8 mouse cellular contexts compared by ENCODE assay signal in the genomic region with DNA sequence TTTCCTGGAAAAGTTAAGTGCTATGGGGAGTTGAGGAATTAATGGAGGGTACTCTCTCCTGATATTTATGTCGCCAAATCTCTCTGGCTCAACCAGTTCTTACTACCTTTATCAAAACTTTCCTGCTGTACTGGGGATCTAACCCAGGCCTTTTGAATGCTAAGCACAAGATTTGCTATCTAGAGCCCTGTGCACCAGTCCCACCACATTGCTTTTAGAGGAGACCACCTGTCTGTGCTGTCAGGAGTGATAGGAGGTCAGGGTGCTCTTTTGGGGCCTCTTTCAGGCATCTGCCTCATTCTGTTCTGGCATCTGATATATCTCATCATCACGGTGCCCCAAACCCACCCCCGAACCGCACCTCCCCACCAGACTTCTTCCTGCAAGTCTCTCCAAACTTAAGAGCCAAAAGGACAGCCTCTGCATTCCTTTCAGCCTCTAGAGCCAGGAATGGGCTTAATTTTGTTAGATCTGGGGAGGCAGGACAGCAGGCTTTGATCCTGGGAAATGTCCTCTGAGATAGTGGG. TPM values are rescaled to one million over a fixed set of nuclear protein-coding genes. Genes with fewer than 3 reads are reported as not detected.
DNase-seq lines count a peak whose midpoint lies in the region; ATAC-seq and TF ChIP-seq lines count a peak whose summit lies in the region.

No protein-coding gene starts in this region.

- peak overlapping the region; percentile 28 for H3ac ChIP-seq in myocyte (ENCODE audit: control insufficient read depth, insufficient read length)

- H3K79me2 ChIP-seq in myocyte (ENCODE audit: control insufficient read depth, insufficient read depth), result no peaks in the 10 kb centered on the region

- no peak overlapping the region for H3K27ac ChIP-seq in forebrain, embryonic 12.5 days
- no peak overlapping the region for H3K27ac ChIP-seq in forebrain, embryonic 11.5 days (ENCODE audit: low read depth, low read length)
- H3K27ac ChIP-seq in limb, embryonic 12.5 days, result no peak overlapping the region
- H3K27ac ChIP-seq in limb, embryonic 10.5 days, result no peak overlapping the region
- peak overlapping the region; percentile 74; the same call in 1 of the 2 replicates for H3K27ac ChIP-seq in hindbrain, postnatal 0 days

- ATAC-seq in forebrain, embryonic 12.5 days (ENCODE audit: low FRiP score), result no peak
- no peak for ATAC-seq in forebrain, embryonic 11.5 days (replicated peaks; ENCODE audit: low FRiP score)
- no peak for ATAC-seq in limb, embryonic 12.5 days (ENCODE audit: insufficient number of reproducible peaks, insufficient read depth, low FRiP score, low TSS enrichment, low read depth)
- no peak for ATAC-seq in hindbrain, postnatal 0 days

- no peak for DNase-seq in forebrain, embryonic 11.5 days (ENCODE audit: low spot score)
- DNase-seq in limb, embryonic 10.5 days (ENCODE audit: low spot score), result no peak
- no peak for DNase-seq in hindbrain, postnatal 0 days (ENCODE audit: low spot score)
- no peak for DNase-seq in left cerebral cortex, adult 18-20 months (ENCODE audit: low spot score in 2 of 2)
- no peak for DNase-seq in cerebellum, adult 11-12 months

- H3K4me1 ChIP-seq in forebrain, embryonic 12.5 days, result peaks cover 29% of the 10 kb centered on the region
- H3K4me1 ChIP-seq in forebrain, embryonic 11.5 days (replicated peaks; ENCODE audit: control insufficient read depth, insufficient read depth, low read length), result peaks cover 9% of the 10 kb centered on the region; the same call in 1 of the 2 replicates
- H3K4me1 ChIP-seq in limb, embryonic 12.5 days (replicated peaks), result peaks cover 32% of the 10 kb centered on the region
- H3K4me1 ChIP-seq in limb, embryonic 10.5 days, result peaks cover 24% of the 10 kb centered on the region
- peaks cover 18% of the 10 kb centered on the region for H3K4me1 ChIP-seq in hindbrain, postnatal 0 days (ENCODE audit: insufficient read depth, low read length)

- 77% methylated on average over 4 of the region's 4 CpGs for WGBS in forebrain, embryonic 12.5 days
- WGBS in forebrain, embryonic 11.5 days, result 62% methylated on average over 4 of the region's 4 CpGs
- 60% methylated on average over 4 of the region's 4 CpGs for WGBS in limb, embryonic 12.5 days
- WGBS in limb, embryonic 10.5 days, result 67% methylated on average over 4 of the region's 4 CpGs
- 71% methylated on average over 4 of the region's 4 CpGs for WGBS in hindbrain, postnatal 0 days

- no peak overlapping the region for H3K4me3 ChIP-seq in forebrain, embryonic 12.5 days (replicated peaks)
- no peak overlapping the region for H3K4me3 ChIP-seq in forebrain, embryonic 11.5 days (ENCODE audit: low read depth, low read length)
- H3K4me3 ChIP-seq in limb, embryonic 12.5 days (replicated peaks), result no peak overlapping the region
- H3K4me3 ChIP-seq in limb, embryonic 10.5 days, result no peak overlapping the region
- H3K4me3 ChIP-seq in hindbrain, postnatal 0 days (ENCODE audit: low read length), result peak overlapping the region; percentile 32; the same call in 1 of the 2 replicates
- H3K4me3 ChIP-seq in myocyte, result peak overlapping the region; percentile 6

- H3K9me3 ChIP-seq in forebrain, embryonic 12.5 days, result no peaks in the 10 kb centered on the region
- no peaks in the 10 kb centered on the region for H3K9me3 ChIP-seq in forebrain, embryonic 11.5 days (ENCODE audit: control insufficient read depth, low read length)
- H3K9me3 ChIP-seq in limb, embryonic 12.5 days, result no peaks in the 10 kb centered on the region
- no peaks in the 10 kb centered on the region for H3K9me3 ChIP-seq in limb, embryonic 10.5 days (replicated peaks)
- H3K9me3 ChIP-seq in hindbrain, postnatal 0 days (ENCODE audit: low read length), result no peaks in the 10 kb centered on the region

- H3K27me3 ChIP-seq in forebrain, embryonic 12.5 days, result 0 out of 2 replicates have a peak, but pooled peaks cover 4% of the 10 kb centered on the region
- H3K27me3 ChIP-seq in forebrain, embryonic 11.5 days (ENCODE audit: control insufficient read depth, insufficient read depth, low read length), result no peaks in the 10 kb centered on the region
- no peaks in the 10 kb centered on the region for H3K27me3 ChIP-seq in limb, embryonic 12.5 days
- 0 out of 2 replicates have a peak, but pooled peaks cover 6% of the 10 kb centered on the region for H3K27me3 ChIP-seq in limb, embryonic 10.5 days (ENCODE audit: low read depth, poor library complexity, severe bottlenecking)
- H3K27me3 ChIP-seq in hindbrain, postnatal 0 days (ENCODE audit: insufficient read depth, low read length), result no peaks in the 10 kb centered on the region
- H3K27me3 ChIP-seq in myocyte (ENCODE audit: control insufficient read depth, insufficient read depth, insufficient read length), result no peaks in the 10 kb centered on the region

- no peak for TF ChIP-seq CTCF in hindbrain, postnatal 0 days (IDR thresholded peaks at IDR 0.05; ENCODE audit: low read depth)

- H3K9ac ChIP-seq in forebrain, embryonic 12.5 days, result no peak overlapping the region
- no peak overlapping the region for H3K9ac ChIP-seq in forebrain, embryonic 11.5 days (ENCODE audit: low read length)
- 0 out of 2 replicates have a peak overlapping the region, but pooled peaks have one; percentile 34 for H3K9ac ChIP-seq in limb, embryonic 12.5 days (replicated peaks)
- no peak overlapping the region; the same call in 1 of the 2 replicates for H3K9ac ChIP-seq in hindbrain, postnatal 0 days (replicated peaks; ENCODE audit: low read length)

- TF ChIP-seq POLR2A in myocyte (IDR thresholded peaks at IDR 0.05; ENCODE audit: insufficient read length, low read depth), result no peak

- no peaks in the 10 kb centered on the region for H3K36me3 ChIP-seq in forebrain, embryonic 12.5 days (replicated peaks)
- no peaks in the 10 kb centered on the region for H3K36me3 ChIP-seq in forebrain, embryonic 11.5 days (ENCODE audit: control insufficient read depth, insufficient read depth, low read length)
- H3K36me3 ChIP-seq in limb, embryonic 12.5 days, result no peaks in the 10 kb centered on the region
- H3K36me3 ChIP-seq in limb, embryonic 10.5 days, result 0 out of 2 replicates have a peak, but pooled peaks cover 2% of the 10 kb centered on the region
- H3K36me3 ChIP-seq in hindbrain, postnatal 0 days (ENCODE audit: insufficient read depth, low read length), result no peaks in the 10 kb centered on the region
- no peaks in the 10 kb centered on the region for H3K36me3 ChIP-seq in myocyte (ENCODE audit: control insufficient read depth, insufficient read depth)

- peak overlapping the region; percentile 56 for H3K4me2 ChIP-seq in forebrain, embryonic 12.5 days
- H3K4me2 ChIP-seq in forebrain, embryonic 11.5 days (ENCODE audit: low read depth, low read length, severe bottlenecking), result no peak overlapping the region
- H3K4me2 ChIP-seq in limb, embryonic 12.5 days, result peak overlapping the region; percentile 63
- peak overlapping the region; percentile 63 for H3K4me2 ChIP-seq in hindbrain, postnatal 0 days (ENCODE audit: low read depth, low read length)
- peak overlapping the region; percentile 98 for H3K4me2 ChIP-seq in myocyte (ENCODE audit: low read depth)

TF ChIP-seq in myocyte, 11 proteins besides CTCF, POLR2A, EP300 and RAD21 (continues in another document):
- TF ChIP-seq CEBPB (IDR thresholded peaks at IDR 0.05; ENCODE audit: insufficient read depth, poor library complexity, severe bottlenecking) (no peak), MAX (IDR thresholded peaks at IDR 0.05; ENCODE audit: low read depth) (no peak)

RNA-seq across cellular contexts. Expression of a gene that starts 1.3 kb away (rescaled TPM):
- polyA plus RNA-seq in forebrain, embryonic 12.5 days (2016; fragmentation: Nextera tagmentation; extraction: Ambion mirVana), result 25.8 and 27.2 TPM in 2 replicates
- 16.8 and 17.4 TPM in 2 replicates for polyA plus RNA-seq in forebrain, embryonic 11.5 days (2014; fragmentation: Nextera tagmentation; extraction: Ambion mirVana)
- polyA plus RNA-seq in limb, embryonic 12.5 days (2016; fragmentation: Nextera tagmentation; extraction: Ambion mirVana), result 26.1 and 27.2 TPM in 2 replicates
- 13.4 and 16.5 TPM in 2 replicates for polyA plus RNA-seq in limb, embryonic 10.5 days (2016; fragmentation: Nextera tagmentation; extraction: Ambion mirVana)
- 62.5 and 64.1 TPM in 2 replicates for total RNA-seq in hindbrain, postnatal 0 days (2014; rRNA removed)
- polyA plus RNA-seq in hindbrain, postnatal 0 days (2015; fragmentation: Nextera tagmentation; extraction: Ambion mirVana), result 27.8 and 30.4 TPM in 2 replicates
- 58.4 TPM for polyA plus RNA-seq in myocyte (2012; fragmentation: generic; extraction: Trizol)
- 100 to 1,000 TPM; 226 to 245 TPM for total RNA-seq in left cerebral cortex, adult 18-20 months (2021)

RNA-seq across cellular contexts. Expression of a gene that starts 55.1 kb away (rescaled TPM):
- 24.4 and 24.8 TPM in 2 replicates for polyA plus RNA-seq in forebrain, embryonic 12.5 days (2016; fragmentation: Nextera tagmentation; extraction: Ambion mirVana)
- polyA plus RNA-seq in forebrain, embryonic 11.5 days (2014; fragmentation: Nextera tagmentation; extraction: Ambion mirVana), result 22.1 and 23.6 TPM in 2 replicates
- 22.6 and 25.0 TPM in 2 replicates for polyA plus RNA-seq in limb, embryonic 12.5 days (2016; fragmentation: Nextera tagmentation; extraction: Ambion mirVana)
- polyA plus RNA-seq in limb, embryonic 10.5 days (2016; fragmentation: Nextera tagmentation; extraction: Ambion mirVana), result 18.3 and 19.8 TPM in 2 replicates
- 12.9 and 13.9 TPM in 2 replicates for total RNA-seq in hindbrain, postnatal 0 days (2014; rRNA removed)
- 14.0 and 14.5 TPM in 2 replicates for polyA plus RNA-seq in hindbrain, postnatal 0 days (2015; fragmentation: Nextera tagmentation; extraction: Ambion mirVana)
- polyA plus RNA-seq in myocyte (2012; fragmentation: generic; extraction: Trizol), result 37.9 TPM
- total RNA-seq in left cerebral cortex, adult 18-20 months (2021), result 10 to 100 TPM; 33.6 to 36.7 TPM

RNA-seq across cellular contexts. Expression of a gene that starts 58.2 kb away (rescaled TPM):
- 166 and 174 TPM in 2 replicates for polyA plus RNA-seq in forebrain, embryonic 12.5 days (2016; fragmentation: Nextera tagmentation; extraction: Ambion mirVana)
- 172 and 188 TPM in 2 replicates for polyA plus RNA-seq in forebrain, embryonic 11.5 days (2014; fragmentation: Nextera tagmentation; extraction: Ambion mirVana)
- 121 and 125 TPM in 2 replicates for polyA plus RNA-seq in limb, embryonic 12.5 days (2016; fragmentation: Nextera tagmentation; extraction: Ambion mirVana)
- polyA plus RNA-seq in limb, embryonic 10.5 days (2016; fragmentation: Nextera tagmentation; extraction: Ambion mirVana), result 150 and 166 TPM in 2 replicates
- 147 and 151 TPM in 2 replicates for total RNA-seq in hindbrain, postnatal 0 days (2014; rRNA removed)
- polyA plus RNA-seq in hindbrain, postnatal 0 days (2015; fragmentation: Nextera tagmentation; extraction: Ambion mirVana), result 124 and 128 TPM in 2 replicates
- 96.6 TPM for polyA plus RNA-seq in myocyte (2012; fragmentation: generic; extraction: Trizol)
- total RNA-seq in left cerebral cortex, adult 18-20 months (2021), result 100 to 1,000 TPM; 224 to 240 TPM

RNA-seq across cellular contexts. Expression of a gene that starts 58.6 kb away (rescaled TPM):
- 45.8 and 51.3 TPM in 2 replicates for polyA plus RNA-seq in forebrain, embryonic 12.5 days (2016; fragmentation: Nextera tagmentation; extraction: Ambion mirVana)
- polyA plus RNA-seq in forebrain, embryonic 11.5 days (2014; fragmentation: Nextera tagmentation; extraction: Ambion mirVana), result 50.1 and 57.6 TPM in 2 replicates
- 42.0 and 46.4 TPM in 2 replicates for polyA plus RNA-seq in limb, embryonic 12.5 days (2016; fragmentation: Nextera tagmentation; extraction: Ambion mirVana)
- polyA plus RNA-seq in limb, embryonic 10.5 days (2016; fragmentation: Nextera tagmentation; extraction: Ambion mirVana), result 51.7 and 57.5 TPM in 2 replicates
- total RNA-seq in hindbrain, postnatal 0 days (2014; rRNA removed), result 136 and 148 TPM in 2 replicates
- polyA plus RNA-seq in hindbrain, postnatal 0 days (2015; fragmentation: Nextera tagmentation; extraction: Ambion mirVana), result 31.4 and 34.5 TPM in 2 replicates
- 45.9 TPM for polyA plus RNA-seq in myocyte (2012; fragmentation: generic; extraction: Trizol)
- total RNA-seq in left cerebral cortex, adult 18-20 months (2021), result 100 to 1,000 TPM; 163 to 181 TPM

Comparison
In these comparisons a context has a peak if more than half of its experiments do, and no peak if none do; other contexts are left out.
1. H3K4me3 ChIP-seq: peak in hindbrain, postnatal 0 days (single experiment) and myocyte (single experiment); none in forebrain, embryonic 12.5 days (single experiment), forebrain, embryonic 11.5 days (single experiment), limb, embryonic 12.5 days (single experiment) and limb, embryonic 10.5 days (single experiment).